ENCODE assay signal across 11 mouse cellular contexts in genomic region chr7:80646093-80647025, GRCm38 (mm10). TPM values are rescaled to one million over a fixed set of nuclear protein-coding genes. Genes with fewer than 3 reads are reported as not detected.
DNase-seq lines count a peak whose midpoint lies in the region; ATAC-seq and TF ChIP-seq lines count a peak whose summit lies in the region.
"Had no signal": no experiment of that assay in that cellular context is flagged by ENCODE, and none has a peak within 500 bp of the region (broad histone marks: within the 10 kb centered on the region; RNA-seq: fewer than 3 reads in every experiment).

No protein-coding gene starts in this region.

- no peak overlapping the region for H3K9ac ChIP-seq in heart, embryonic 15.5 days
- no peak overlapping the region for H3K9ac ChIP-seq in midbrain, postnatal 0 days (replicated peaks; ENCODE audit: low read length, poor library complexity, severe bottlenecking)
- no peak overlapping the region for H3K9ac ChIP-seq in liver, embryonic 15.5 days
- no peak overlapping the region for H3K9ac ChIP-seq in stomach, embryonic 15.5 days
- H3K9ac ChIP-seq: embryonic facial prominence, embryonic 12.5 days had no signal

- H3K9me3 ChIP-seq in heart, embryonic 15.5 days (replicated peaks) = no peaks in the 10 kb centered on the region
- H3K9me3 ChIP-seq in midbrain, embryonic 10.5 days (replicated peaks) = no peaks in the 10 kb centered on the region
- H3K9me3 ChIP-seq in midbrain, postnatal 0 days (ENCODE audit: low read length) = no peaks in the 10 kb centered on the region
- H3K9me3 ChIP-seq in liver, embryonic 15.5 days (replicated peaks) = no peaks in the 10 kb centered on the region
- H3K9me3 ChIP-seq in stomach, embryonic 15.5 days = no peaks in the 10 kb centered on the region
- H3K9me3 ChIP-seq: embryonic facial prominence, embryonic 12.5 days had no signal

- H3K27me3 ChIP-seq in heart, embryonic 15.5 days = no peaks in the 10 kb centered on the region
- H3K27me3 ChIP-seq in midbrain, embryonic 10.5 days (ENCODE audit: low read depth, poor library complexity, severe bottlenecking) = no peaks in the 10 kb centered on the region
- H3K27me3 ChIP-seq in midbrain, postnatal 0 days (ENCODE audit: insufficient read depth, low read length) = no peaks in the 10 kb centered on the region
- H3K27me3 ChIP-seq in liver, embryonic 15.5 days = no peaks in the 10 kb centered on the region
- no peaks in the 10 kb centered on the region for H3K27me3 ChIP-seq in stomach, embryonic 15.5 days (replicated peaks)
- H3K27me3 ChIP-seq: CH12.LX; embryonic facial prominence, embryonic 12.5 days had no signal

- peak overlapping the region; percentile 43; the same call in 1 of the 2 replicates for H3K27ac ChIP-seq in heart, embryonic 15.5 days
- H3K27ac ChIP-seq in midbrain, embryonic 10.5 days (replicated peaks) = peak overlapping the region; percentile 39; the same call in 1 of the 2 replicates
- no peak overlapping the region for H3K27ac ChIP-seq in midbrain, postnatal 0 days (ENCODE audit: low read depth, low read length)
- H3K27ac ChIP-seq in liver, embryonic 15.5 days (replicated peaks) = no peak overlapping the region; the same call in 1 of the 2 replicates
- peak overlapping the region; percentile 40; the same call in 1 of the 2 replicates for H3K27ac ChIP-seq in stomach, embryonic 15.5 days
- H3K27ac ChIP-seq: embryonic facial prominence, embryonic 12.5 days had no signal

- H3K4me1 ChIP-seq in heart, embryonic 15.5 days (replicated peaks) = peaks cover 39% of the 10 kb centered on the region
- peaks cover 22% of the 10 kb centered on the region for H3K4me1 ChIP-seq in midbrain, embryonic 10.5 days
- 0 out of 2 replicates have a peak, but pooled peaks cover 4% of the 10 kb centered on the region for H3K4me1 ChIP-seq in midbrain, postnatal 0 days (ENCODE audit: insufficient read depth, low read length)
- peaks cover 43% of the 10 kb centered on the region for H3K4me1 ChIP-seq in liver, embryonic 15.5 days (replicated peaks)
- H3K4me1 ChIP-seq in stomach, embryonic 15.5 days = peaks cover 22% of the 10 kb centered on the region

- no peak for ATAC-seq in heart, embryonic 15.5 days (replicated peaks; ENCODE audit: insufficient number of reproducible peaks, insufficient read depth, low FRiP score, low read depth)
- ATAC-seq in midbrain, postnatal 0 days (ENCODE audit: low FRiP score) = no peak
- ATAC-seq in liver, embryonic 15.5 days (ENCODE audit: insufficient read depth) = peak; percentile 72
- ATAC-seq in stomach, embryonic 15.5 days (ENCODE audit: insufficient read depth, low FRiP score, low read depth) = no peak

- TF ChIP-seq CTCF in midbrain, postnatal 0 days (IDR thresholded peaks at IDR 0.05) = no peak

- no peak for DNase-seq in heart, postnatal 10 days
- no peak for DNase-seq in midbrain, embryonic 10.5 days (ENCODE audit: low spot score)
- DNase-seq in midbrain, postnatal 0 days (ENCODE audit: low spot score) = no peak
- no peak for DNase-seq in frontal cortex, postnatal 10 days (ENCODE audit: low spot score in 2 of 2)
- DNase-seq in frontal cortex, postnatal 14 days (ENCODE audit: low spot score in 2 of 2) = no peak
- DNase-seq: kidney, postnatal 10 days had no signal

- intact Hi-C loops in heart, postnatal 10 days (cut with DNase I) = no loop called here

- no peak overlapping the region for H3K4me2 ChIP-seq in heart, embryonic 15.5 days
- no peak overlapping the region for H3K4me2 ChIP-seq in midbrain, postnatal 0 days (ENCODE audit: low read depth, low read length, poor library complexity, severe bottlenecking)
- H3K4me2 ChIP-seq in liver, embryonic 15.5 days = peak overlapping the region; percentile 52; the same call in 1 of the 2 replicates
- H3K4me2 ChIP-seq in stomach, embryonic 15.5 days = no peak overlapping the region
- H3K4me2 ChIP-seq: embryonic facial prominence, embryonic 12.5 days had no signal

- 62% methylated on average over 10 of the region's 10 CpGs for WGBS in heart, embryonic 15.5 days
- whole genome bisulfite sequencing in midbrain, embryonic 10.5 days = 78% methylated on average over 10 of the region's 10 CpGs
- 58% methylated on average over 10 of the region's 10 CpGs for WGBS in midbrain, postnatal 0 days
- 31% methylated on average over 10 of the region's 10 CpGs for WGBS in liver, embryonic 15.5 days (ENCODE audit: insufficient replicate concordance)
- WGBS in stomach, embryonic 15.5 days = 67% methylated on average over 10 of the region's 10 CpGs

- no peaks in the 10 kb centered on the region for H3K36me3 ChIP-seq in heart, embryonic 15.5 days
- H3K36me3 ChIP-seq in midbrain, embryonic 10.5 days = no peaks in the 10 kb centered on the region
- H3K36me3 ChIP-seq in midbrain, postnatal 0 days (ENCODE audit: insufficient read depth, low read length) = no peaks in the 10 kb centered on the region
- H3K36me3 ChIP-seq in liver, embryonic 15.5 days (replicated peaks) = no peaks in the 10 kb centered on the region
- no peaks in the 10 kb centered on the region for H3K36me3 ChIP-seq in stomach, embryonic 15.5 days
- H3K36me3 ChIP-seq: embryonic facial prominence, embryonic 12.5 days had no signal

- no peak overlapping the region for H3K4me3 ChIP-seq in heart, embryonic 15.5 days
- H3K4me3 ChIP-seq in midbrain, embryonic 10.5 days = no peak overlapping the region
- no peak overlapping the region for H3K4me3 ChIP-seq in midbrain, postnatal 0 days (ENCODE audit: low read depth, low read length)
- no peak overlapping the region for H3K4me3 ChIP-seq in liver, embryonic 15.5 days (replicated peaks)
- no peak overlapping the region for H3K4me3 ChIP-seq in stomach, embryonic 15.5 days (replicated peaks)
- H3K4me3 ChIP-seq: embryonic facial prominence, embryonic 12.5 days had no signal

RNA-seq across cellular contexts. Expression of gene Crtc3, which starts 42.3 kb away (rescaled TPM):
- 16.9 and 21.7 TPM in 2 replicates for polyA plus RNA-seq in heart, embryonic 15.5 days (2015; fragmentation: Nextera tagmentation; extraction: Ambion mirVana)
- 10 to 100 TPM; 20.6 to 20.7 TPM for total RNA-seq in heart, postnatal 10 days (2021)
- polyA plus RNA-seq in midbrain, embryonic 10.5 days (2016; fragmentation: Nextera tagmentation; extraction: Ambion mirVana) = 8.4 and 9.3 TPM in 2 replicates
- 12.9 and 13.9 TPM in 2 replicates for total RNA-seq in midbrain, postnatal 0 days (2014; rRNA removed)
- polyA plus RNA-seq in midbrain, postnatal 0 days (2015; fragmentation: Nextera tagmentation; extraction: Ambion mirVana) = 13.0 and 13.2 TPM in 2 replicates
- polyA plus RNA-seq in liver, embryonic 15.5 days (2015; fragmentation: Nextera tagmentation; extraction: Ambion mirVana) = 4.2 TPM in 2 replicates
- 22.6 TPM in 2 replicates for polyA plus RNA-seq in stomach, embryonic 15.5 days (2015; fragmentation: Nextera tagmentation; extraction: Ambion mirVana)

Comparison
In these comparisons a context has a peak if more than half of its experiments do, and no peak if none do; other contexts are left out.
1. H3K27ac ChIP-seq: peak in heart, embryonic 15.5 days (single experiment), midbrain, embryonic 10.5 days (single experiment) and stomach, embryonic 15.5 days (single experiment); none in midbrain, postnatal 0 days (single experiment) and liver, embryonic 15.5 days (single experiment).